Mouse (Mus musculus): ENCODE data around the gene Styx. TPM values are rescaled to one million over a fixed set of nuclear protein-coding genes. Genes with fewer than 3 reads are reported as not detected.
A peak's percentile ranks its signal among the peaks of the same experiment; 100 is the strongest.
"Not testable (repeated sequence)": the region's sequence is repeated elsewhere in the genome, so short reads cannot be mapped to it uniquely, and the experiment has no call there.

Gene Styx
- total RNA-seq, 4 experiments from 2014 or later: 78.0 to 102 (median 92.9) TPM

- DNase-seq (ENCODE audit: low spot score in 2 of 2): peak; percentile 31 to 67
Measured at GRCm38 (mm10) chr14:45364211-45365195, 13.6 kb downstream of the Styx start.

- DNase-seq (ENCODE audit: low spot score in 2 of 2): no peak
Measured at GRCm38 (mm10) chr14:45365196-45365587, 14.3 kb downstream of the Styx start.

GRCm38 (mm10) chr14:45378771-45379170 is 27.9 kb downstream of the Styx start:
- DNase-seq (ENCODE audit: low spot score in 2 of 2): no peak

GRCm38 (mm10) chr14:45380756-45381155 is 29.9 kb downstream of the Styx start:
- DNase-seq (ENCODE audit: low spot score in 2 of 2): no peak

GRCm38 (mm10) chr14:45382912-45383311 is 32.0 kb downstream of the Styx start:
- DNase-seq (ENCODE audit: low spot score in 2 of 2): no peak

GRCm38 (mm10) chr14:45385596-45385995 is 34.7 kb downstream of the Styx start:
- no peak for DNase-seq (ENCODE audit: low spot score in 2 of 2)

GRCm38 (mm10) chr14:45387480-45387879 is 36.6 kb downstream of the Styx start:
- no peak for DNase-seq (ENCODE audit: low spot score in 2 of 2)

- DNase-seq (ENCODE audit: low spot score in 2 of 2): peak; percentile 84 to 92
Measured at GRCm38 (mm10) chr14:45388345-45389181, 37.7 kb downstream of the Styx start.

- no peak for DNase-seq (ENCODE audit: low spot score in 2 of 2)
Measured at GRCm38 (mm10) chr14:45389194-45389593, 38.3 kb downstream of the Styx start.

- no peak for DNase-seq (ENCODE audit: low spot score in 2 of 2)
Measured at GRCm38 (mm10) chr14:45399836-45400235, 48.9 kb downstream of the Styx start.

- no peak for DNase-seq (ENCODE audit: low spot score in 2 of 2)
Measured at GRCm38 (mm10) chr14:45403651-45404050, 52.8 kb downstream of the Styx start.

- DNase-seq (ENCODE audit: low spot score in 2 of 2): not testable (repeated sequence)
Measured at GRCm38 (mm10) chr14:45404813-45405212, 53.9 kb downstream of the Styx start, which contains the start of gene Gnpnat1. Gene Gnpnat1, minus strand, starts transcription at chr14:45404913.

GRCm38 (mm10) chr14:45416265-45416664 is 65.4 kb downstream of the Styx start:
- DNase-seq (ENCODE audit: low spot score in 2 of 2): no peak

GRCm38 (mm10) chr14:45418553-45418952 is 67.7 kb downstream of the Styx start:
- no peak for DNase-seq (ENCODE audit: low spot score in 2 of 2)

- no peak for DNase-seq (ENCODE audit: low spot score in 2 of 2)
Measured at GRCm38 (mm10) chr14:45419323-45419722, 68.4 kb downstream of the Styx start.

- DNase-seq (ENCODE audit: low spot score in 2 of 2): no peak
Measured at GRCm38 (mm10) chr14:45422371-45422770, 71.5 kb downstream of the Styx start.

GRCm38 (mm10) chr14:45423220-45423619 is 72.3 kb downstream of the Styx start:
- DNase-seq (ENCODE audit: low spot score in 2 of 2): no peak

- no peak for DNase-seq (ENCODE audit: low spot score in 2 of 2)
Measured at GRCm38 (mm10) chr14:45430066-45430842, 79.4 kb downstream of the Styx start.

GRCm38 (mm10) chr14:45432003-45432402 is 81.1 kb downstream of the Styx start:
- DNase-seq (ENCODE audit: low spot score in 2 of 2): no peak

GRCm38 (mm10) chr14:45434220-45434619 is 83.3 kb downstream of the Styx start:
- no peak for DNase-seq (ENCODE audit: low spot score in 2 of 2)

- no peak for DNase-seq (ENCODE audit: low spot score in 2 of 2)
Measured at GRCm38 (mm10) chr14:45438250-45438930, 87.5 kb downstream of the Styx start.

Measured in gastrocnemius, adult 8-10 months (tissue).